Mouse (Mus musculus): Measurements from ENCODE around the gene Pikfyve.
"Not testable (repeated sequence)": the region's sequence is repeated elsewhere in the genome, so short reads cannot be mapped to it uniquely, and the experiment has no call there.

Pikfyve gene

GRCm38 (mm10) chr1:65183994-65184393 lies 2.5 kb upstream of the Pikfyve start:
- in situ Hi-C loops (cut with MseI, MboI): no loop called here

DNA sequence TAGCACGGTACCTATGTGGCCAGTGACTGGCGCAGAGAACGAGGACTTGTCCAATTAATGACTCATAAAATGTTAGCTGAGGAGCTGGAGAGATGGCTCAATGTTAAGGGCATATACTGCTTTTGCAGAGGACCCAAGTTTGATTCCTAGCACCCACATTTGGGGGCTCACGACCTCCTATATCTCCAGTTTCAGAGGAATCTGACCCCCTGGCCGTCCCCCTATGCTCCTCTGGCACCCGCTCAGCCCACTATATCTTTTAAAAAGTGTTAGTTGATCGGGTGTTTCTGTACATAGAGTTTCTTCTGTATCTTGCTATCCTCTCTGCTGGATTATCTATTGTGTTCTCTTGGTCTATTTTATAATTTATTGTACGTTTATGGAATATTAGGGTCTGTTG lies 1.5 kb upstream of the Pikfyve start:
- in situ Hi-C loops (cut with MseI, MboI): no loop called here

GRCm38 (mm10) chr1:65185524-65186205 lies 818 bp upstream of the Pikfyve start:
- in situ Hi-C loops (cut with MseI, MboI): no loop called here

GRCm38 (mm10) chr1:65187074-65187430 lies 569 bp downstream of the Pikfyve start:
- in situ Hi-C loops (cut with MseI, MboI): no loop called here

- in situ Hi-C loops (cut with MseI, MboI): no loop called here
Measured at GRCm38 (mm10) chr1:65190172-65190571, 3.7 kb downstream of the Pikfyve start.

GRCm38 (mm10) chr1:65193226-65193625 lies 6.7 kb downstream of the Pikfyve start:
- in situ Hi-C loops (cut with MseI, MboI): no loop called here

- in situ Hi-C loops (cut with MseI, MboI): no loop called here
Measured at GRCm38 (mm10) chr1:65198425-65198824, 11.9 kb downstream of the Pikfyve start.

DNA sequence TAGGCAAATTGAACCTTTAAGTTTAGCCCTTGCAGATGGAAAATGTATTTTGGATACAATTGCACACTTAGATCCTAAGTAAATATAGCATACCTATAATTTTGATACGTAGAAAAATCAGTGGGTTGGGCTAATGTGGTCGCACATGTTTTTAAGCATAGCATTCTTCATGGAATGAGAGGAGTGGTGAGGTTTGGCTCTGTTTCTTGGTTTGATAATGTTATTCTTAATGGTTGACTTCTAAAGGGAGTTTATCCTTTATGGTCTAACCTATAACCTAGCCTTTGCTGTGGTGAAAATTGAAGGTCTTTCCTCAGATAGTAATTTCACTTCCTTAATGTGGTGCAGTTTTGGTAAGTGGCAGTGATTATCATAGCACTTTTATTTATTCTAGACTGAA lies 12.4 kb downstream of the Pikfyve start:
- in situ Hi-C loops (cut with MseI, MboI): no loop called here

GRCm38 (mm10) chr1:65204299-65204698 lies 17.8 kb downstream of the Pikfyve start:
- in situ Hi-C loops (cut with MseI, MboI): no loop called here

DNA sequence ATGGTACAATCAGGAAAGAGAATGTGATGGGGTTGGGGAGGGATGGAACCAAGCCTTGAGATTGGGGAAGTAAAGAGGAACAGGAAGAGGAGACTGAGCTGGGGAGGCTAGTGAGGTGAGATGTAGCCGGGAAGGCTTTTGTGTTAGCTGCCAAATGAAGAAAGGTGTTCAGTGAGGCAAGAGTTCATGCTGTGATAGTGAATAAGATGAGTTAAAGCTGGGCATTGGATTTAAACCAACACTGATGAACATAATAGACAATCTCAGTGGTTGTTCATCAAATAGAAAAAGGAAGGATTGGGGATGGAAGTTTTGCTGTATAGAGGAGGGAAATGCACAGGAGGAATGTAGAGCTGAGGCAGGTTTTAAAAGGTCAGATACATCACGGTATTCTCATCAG lies 26.7 kb downstream of the Pikfyve start:
- in situ Hi-C loops (cut with MseI, MboI): no loop called here

DNA sequence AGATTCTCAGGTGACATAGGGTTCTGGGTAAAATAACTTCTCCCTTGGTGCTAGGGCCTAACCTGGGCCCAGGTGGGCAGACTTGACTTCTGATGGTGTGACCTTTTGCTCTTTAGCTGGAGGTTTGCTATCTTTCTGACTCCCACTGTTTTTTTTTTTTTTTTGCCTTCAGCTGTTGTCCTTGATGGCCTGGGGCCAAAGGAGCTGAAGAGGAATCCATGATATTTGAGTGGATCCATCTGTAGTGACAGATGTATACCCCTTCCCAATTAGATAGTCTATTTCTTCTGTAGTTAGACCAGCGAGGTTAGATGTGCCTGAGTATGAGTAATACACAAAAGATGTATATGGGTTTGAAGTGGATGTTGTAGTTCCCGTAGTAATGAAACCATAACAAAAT lies 31.1 kb downstream of the Pikfyve start:
- in situ Hi-C loops (cut with MseI, MboI): no loop called here

- in situ Hi-C loops (cut with MseI, MboI): no loop called here
Measured at GRCm38 (mm10) chr1:65217972-65218371, 31.5 kb downstream of the Pikfyve start.

- in situ Hi-C loops (cut with MseI, MboI): no loop called here
Measured at GRCm38 (mm10) chr1:65223654-65224053, 37.2 kb downstream of the Pikfyve start.

GRCm38 (mm10) chr1:65227681-65228080 lies 41.2 kb downstream of the Pikfyve start:
- in situ Hi-C loops (cut with MseI, MboI): no loop called here

GRCm38 (mm10) chr1:65229768-65230167 lies 43.3 kb downstream of the Pikfyve start:
- in situ Hi-C loops (cut with MseI, MboI): not testable (repeated sequence)

- in situ Hi-C loops (cut with MseI, MboI): no loop called here
Measured at GRCm38 (mm10) chr1:65230566-65230965, 44.1 kb downstream of the Pikfyve start.

DNA sequence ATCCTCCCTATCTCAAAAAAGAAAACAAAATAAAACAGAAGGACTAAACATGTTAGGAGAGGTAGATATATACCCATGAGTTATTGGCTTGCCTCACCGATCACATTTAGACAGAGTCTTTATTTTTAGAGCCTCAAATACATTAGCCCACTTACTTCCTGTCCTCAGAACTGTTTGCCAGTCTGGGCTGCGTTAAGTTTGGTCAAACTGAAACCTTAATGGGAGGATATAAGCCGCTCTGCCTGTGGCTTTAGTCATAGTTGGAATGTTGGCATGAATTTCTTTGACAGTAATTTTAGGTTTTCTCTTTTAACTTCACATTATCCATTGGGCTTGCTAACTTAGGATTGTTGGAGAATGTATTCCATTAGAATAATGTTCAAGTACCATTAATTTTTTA lies 51.2 kb downstream of the Pikfyve start:
- in situ Hi-C loops (cut with MseI, MboI): no loop called here

GRCm38 (mm10) chr1:65245637-65246036 lies 59.2 kb downstream of the Pikfyve start:
- in situ Hi-C loops (cut with MseI, MboI): no loop called here

DNA sequence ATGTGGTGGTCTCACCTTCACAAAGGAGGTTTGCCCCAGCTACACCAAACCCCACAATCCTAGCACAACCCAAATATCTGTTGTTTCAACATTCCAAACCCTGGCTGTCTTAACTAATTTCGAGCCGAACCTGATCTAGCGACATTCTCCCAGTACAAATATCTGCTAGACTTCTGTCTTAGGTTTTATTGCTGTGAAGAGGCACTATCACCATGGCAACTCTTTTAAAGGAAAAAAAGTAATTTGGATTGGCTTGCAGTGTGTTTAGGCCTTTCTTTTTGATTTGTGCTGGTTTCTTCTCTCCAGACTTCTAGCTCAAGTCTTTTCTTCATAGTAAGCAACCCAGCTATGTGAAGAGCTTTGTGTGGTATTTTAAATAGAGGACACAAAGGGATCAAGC lies 94.0 kb downstream of the Pikfyve start:
- in situ Hi-C loops (cut with MseI, MboI): no loop called here

DNA sequence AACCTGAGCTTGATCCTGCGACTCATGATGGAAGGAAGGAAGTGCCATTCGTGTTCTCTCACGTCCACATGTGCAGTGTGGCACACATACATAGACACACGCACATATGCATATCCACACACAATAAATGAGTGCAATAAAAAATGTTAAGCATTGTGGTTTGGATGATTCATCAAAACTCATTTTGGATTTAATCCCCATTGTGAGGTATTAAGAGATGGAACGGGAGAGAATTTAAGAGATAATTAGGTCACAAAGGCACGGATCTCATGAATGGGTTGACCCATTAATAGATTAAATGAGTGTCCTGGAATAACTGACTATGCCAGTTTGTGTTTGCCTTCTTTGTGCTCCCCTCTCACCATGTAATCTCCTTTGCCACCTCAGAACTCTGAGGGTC lies 95.3 kb downstream of the Pikfyve start, which contains the start of gene Pth2r:
Gene Pth2r, plus strand, starts transcription at position 301 of the 400 bp plus-strand sequence.
- in situ Hi-C loops (cut with MseI, MboI): no loop called here

DNA sequence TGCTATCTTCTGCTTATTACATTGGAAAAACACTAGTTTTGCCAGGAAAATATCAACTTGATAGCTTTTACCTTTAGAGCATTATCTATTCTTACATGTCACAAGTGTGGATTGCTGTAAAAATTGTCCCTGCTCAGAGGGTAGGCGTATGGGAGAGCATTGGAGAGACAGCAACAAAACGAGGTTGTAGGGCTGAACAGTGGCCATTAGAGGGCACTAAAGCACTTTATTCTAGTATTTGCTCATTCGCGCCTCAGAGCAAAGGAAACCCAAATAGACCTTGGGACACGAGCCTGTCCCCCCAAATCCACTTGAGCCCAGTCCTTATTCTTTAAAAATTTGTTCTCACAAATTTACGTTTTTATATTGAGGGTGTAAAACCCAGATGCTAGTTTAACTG lies 96.3 kb downstream of the Pikfyve start:
- in situ Hi-C loops (cut with MseI, MboI): no loop called here

- in situ Hi-C loops (cut with MseI, MboI): loop anchor here (25.0 kb wide), 2 partner anchors 354 to 779 kb away; no protein-coding TSS in a partner anchor
Measured at GRCm38 (mm10) chr1:65308476-65308875, 122.0 kb downstream of the Pikfyve start.

- in situ Hi-C loops (cut with MseI, MboI): loop anchor here (5.0 to 25.0 kb wide), 4 partner anchors 76 to 776 kb away; no protein-coding TSS in a partner anchor
Measured at GRCm38 (mm10) chr1:65311214-65311933, 124.9 kb downstream of the Pikfyve start.

Data from mouse trophoblast stem cell (cell line).